In genomic region chr10:40346776-40347403, GRCm38 (mm10) we compare ENCODE assay signal across 19 mouse cellular contexts.
"Had no signal": no experiment of that assay in that cellular context is flagged by ENCODE, and none has a peak within 500 bp of the region (broad histone marks: within the 10 kb centered on the region; RNA-seq: fewer than 3 reads in every experiment).

No protein-coding gene starts in this region.

- H3K4me3 ChIP-seq: limb, embryonic 12.5 days; limb, embryonic 15.5 days; midbrain, embryonic 13.5 days; stomach, embryonic 15.5 days had no signal

- H3K4me2 ChIP-seq: limb, embryonic 15.5 days had no signal

- H3K27ac ChIP-seq: limb, embryonic 12.5 days; limb, embryonic 15.5 days; lung, embryonic 15.5 days; midbrain, embryonic 13.5 days; neural tube, embryonic 13.5 days had no signal

- H3K9ac ChIP-seq: limb, embryonic 12.5 days; limb, embryonic 15.5 days; lung, embryonic 15.5 days; midbrain, embryonic 13.5 days; neural tube, embryonic 13.5 days; stomach, embryonic 15.5 days had no signal

- ATAC-seq: midbrain, embryonic 13.5 days; midbrain, embryonic 16.5 days had no signal

- H3K27me3 ChIP-seq: limb, embryonic 12.5 days; limb, embryonic 15.5 days; lung, embryonic 15.5 days; megakaryocyte, embryonic 14.5 days; midbrain, embryonic 13.5 days; neural tube, embryonic 13.5 days; stomach, embryonic 15.5 days had no signal

- H3K36me3 ChIP-seq: limb, embryonic 12.5 days; limb, embryonic 15.5 days; lung, embryonic 15.5 days; midbrain, embryonic 10.5 days; midbrain, embryonic 13.5 days; neural tube, embryonic 13.5 days; stomach, embryonic 15.5 days had no signal

- DNase-seq: kidney, adult 18-20 months; kidney, postnatal 14 days; kidney, postnatal 4 days; left cerebral cortex, postnatal 4 days; lung, adult 18-20 months; lung, postnatal 10 days; lung, postnatal 36 days; retina, postnatal 1 day; right cerebral cortex, postnatal 25 days; spleen, adult 18-20 months had no signal

- H3K9me3 ChIP-seq: limb, embryonic 12.5 days; limb, embryonic 15.5 days; lung, embryonic 15.5 days; megakaryocyte, embryonic 14.5 days; midbrain, embryonic 10.5 days; midbrain, embryonic 13.5 days; neural tube, embryonic 13.5 days; stomach, embryonic 15.5 days had no signal
